Mouse (Mus musculus) neural tube, embryonic 14.5 days (tissue): ENCODE measurements around the gene H3f3a. TPM values are rescaled to one million over a fixed set of nuclear protein-coding genes. Genes with fewer than 3 reads are reported as not detected.

Source experiments
- ATAC-seq: fragments of 200-750 bp; cut with Nextera tagmentation; 2 replicates; pipeline ENCODE4 v1.8.0; 2017; ENCODE audit warnings: low read depth, mild to moderate bottlenecking, moderate TSS enrichment, moderate library complexity
- H3K27ac ChIP-seq: fragments of 300-500 bp; sonication (generic); 2 replicates; pipeline ENCODE4 v1.5.1; 2014; ENCODE audit warnings: low read depth, mild to moderate bottlenecking, control low read depth, low read length, moderate library complexity, mixed read lengths
- H3K27me3 ChIP-seq: fragments of 300-500 bp; sonication (generic); 2 replicates; pipeline ENCODE4 v1.6.1; 2014; ENCODE audit warnings: low read length; ENCODE audit not compliant: control insufficient read depth, insufficient read depth
- H3K36me3 ChIP-seq: fragments of 300-500 bp; sonication (generic); 2 replicates; pipeline ENCODE4 v1.6.1; 2014; ENCODE audit warnings: low read length, mixed read lengths; ENCODE audit not compliant: control insufficient read depth, insufficient read depth
- H3K4me1 ChIP-seq: fragments of 300-500 bp; sonication (generic); 2 replicates; pipeline ENCODE4 v1.6.1; 2014; ENCODE audit warnings: low read length; ENCODE audit not compliant: control insufficient read depth, insufficient read depth
- H3K4me2 ChIP-seq: fragments of 300-500 bp; sonication (generic); 2 replicates; pipeline ENCODE4 v1.6.1; 2014; ENCODE audit warnings: mild to moderate bottlenecking, low read depth, low read length, control low read depth
- H3K4me3 ChIP-seq: fragments of 300-500 bp; sonication (generic); 2 replicates; pipeline ENCODE4 v1.5.1; 2014; ENCODE audit warnings: low read depth, low read length, control low read depth, mixed read lengths
- H3K9ac ChIP-seq: fragments of 300-500 bp; sonication (generic); replicated peaks from 2 replicates; pipeline ENCODE4 v1.6.1; 2014; ENCODE audit warnings: low read depth, mild to moderate bottlenecking, control low read depth, low read length, mixed read lengths
- H3K9me3 ChIP-seq: fragments of 300-500 bp; sonication (generic); 2 replicates; pipeline ENCODE4 v1.6.1; 2016; ENCODE audit warnings: low read length; ENCODE audit not compliant: control insufficient read depth
- WGBS: fragments of 180-500 bp; shearing (Covaris S2); extraction: QIAGEN DNeasy Blood & Tissue Kit; methylation state at CpG from one replicate; pipeline ENCODE4 v1.1.7; 2014; 5-methylcytosine and 5-hydroxymethylcytosine counted together
- polyA plus RNA-seq: library from polyadenylated mRNA; unstranded; fragments of >200 nt; fragmentation: Nextera tagmentation; extraction: Ambion mirVana; gene quantifications from 2 replicates; pipeline ENCODE4 v1.2.1, GENCODE M21; 2014

H3f3a gene
- polyA plus RNA-seq, 1 experiment from 2014 or later = 3,430 TPM

- Histone ChIP-seq H3K27me3 (no peaks in the 10 kb centered on the region), H3K4me3 (peak overlapping the region; percentile 35), H3K27ac (no peak overlapping the region), H3K9me3 (no peaks in the 10 kb centered on the region), H3K4me1 (peaks cover 5% of the 10 kb centered on the region; the same call in 1 of the 2 replicates), H3K9ac (peak overlapping the region; percentile 47; the same call in 1 of the 2 replicates), H3K36me3 (no peaks in the 10 kb centered on the region), H3K4me2 (peak overlapping the region; percentile 80)
- ATAC-seq = 0 out of 2 replicates have a peak, but pooled peaks have one; percentile 25
- WGBS = 3% methylated on average over 14 of the region's 14 CpGs
Measured at GRCm38 (mm10) chr1:180763307-180763706, 50.4 kb downstream of the H3f3a start.

- Histone ChIP-seq H3K9me3 (no peaks in the 10 kb centered on the region), H3K27me3 (no peaks in the 10 kb centered on the region), H3K36me3 (no peaks in the 10 kb centered on the region), H3K27ac (no peak overlapping the region), H3K4me2 (no peak overlapping the region), H3K4me1 (peaks cover 5% of the 10 kb centered on the region; the same call in 1 of the 2 replicates), H3K4me3 (no peak overlapping the region), H3K9ac (no peak overlapping the region)
- no peak for ATAC-seq
- 82% methylated on average over 8 of the region's 8 CpGs for WGBS
Measured at GRCm38 (mm10) chr1:180762679-180763078, 51.1 kb downstream of the H3f3a start.

- ATAC-seq = no peak
- Histone ChIP-seq H3K27ac (no peak overlapping the region), H3K4me3 (no peak overlapping the region), H3K9me3 (no peaks in the 10 kb centered on the region), H3K4me2 (no peak overlapping the region), H3K36me3 (no peaks in the 10 kb centered on the region), H3K4me1 (peaks cover 5% of the 10 kb centered on the region; the same call in 1 of the 2 replicates), H3K27me3 (no peaks in the 10 kb centered on the region), H3K9ac (no peak overlapping the region)
- WGBS = 86% methylated on average over 11 of the region's 11 CpGs
Measured at GRCm38 (mm10) chr1:180762180-180762579, 51.6 kb downstream of the H3f3a start.

GRCm38 (mm10) chr1:180757956-180758520 lies 55.7 kb downstream of the H3f3a start:
- Histone ChIP-seq H3K36me3 (peaks cover 6% of the 10 kb centered on the region), H3K27ac (no peak overlapping the region), H3K27me3 (no peaks in the 10 kb centered on the region), H3K9ac (no peak overlapping the region), H3K4me1 (no peaks in the 10 kb centered on the region; the same call in 1 of the 2 replicates), H3K9me3 (no peaks in the 10 kb centered on the region), H3K4me3 (no peak overlapping the region), H3K4me2 (no peak overlapping the region)
- 92% methylated on average over 7 of the region's 7 CpGs for WGBS
- ATAC-seq = no peak

GRCm38 (mm10) chr1:180757252-180757955 lies 56.3 kb downstream of the H3f3a start:
- WGBS = 91% methylated on average over 3 of the region's 3 CpGs
- Histone ChIP-seq H3K27ac (no peak overlapping the region), H3K9ac (no peak overlapping the region), H3K4me1 (no peaks in the 10 kb centered on the region), H3K4me3 (no peak overlapping the region), H3K4me2 (no peak overlapping the region), H3K36me3 (peaks cover 8% of the 10 kb centered on the region), H3K27me3 (no peaks in the 10 kb centered on the region), H3K9me3 (no peaks in the 10 kb centered on the region)
- no peak for ATAC-seq

- H3K9ac ChIP-seq = no peak overlapping the region
- no peaks in the 10 kb centered on the region for H3K27me3 ChIP-seq
- H3K9me3 ChIP-seq = no peaks in the 10 kb centered on the region
- no peak overlapping the region for H3K4me3 ChIP-seq
- 90% methylated on average over 2 of the region's 2 CpGs for WGBS
- H3K27ac ChIP-seq = no peak overlapping the region
- no peak for ATAC-seq
- peaks cover 12% of the 10 kb centered on the region for H3K36me3 ChIP-seq
- H3K4me1 ChIP-seq = no peaks in the 10 kb centered on the region
- H3K4me2 ChIP-seq = no peak overlapping the region
Measured at GRCm38 (mm10) chr1:180756711-180757110, 57.0 kb downstream of the H3f3a start.

- Histone ChIP-seq H3K4me2 (no peak overlapping the region), H3K27me3 (no peaks in the 10 kb centered on the region)
- 86% methylated on average over 8 of the region's 8 CpGs for WGBS
Measured at GRCm38 (mm10) chr1:180754376-180754775, 59.4 kb downstream of the H3f3a start.

GRCm38 (mm10) chr1:180752115-180752514 lies 61.6 kb downstream of the H3f3a start:
- WGBS = 96% methylated on average over 11 of the region's 11 CpGs
- H3K36me3 ChIP-seq = peaks cover 25% of the 10 kb centered on the region
- H3K9ac ChIP-seq = no peak overlapping the region
- H3K4me3 ChIP-seq = no peak overlapping the region
- H3K27ac ChIP-seq = no peak overlapping the region
- no peak for ATAC-seq
- H3K4me2 ChIP-seq = no peak overlapping the region
- H3K9me3 ChIP-seq = no peaks in the 10 kb centered on the region
- no peaks in the 10 kb centered on the region for H3K27me3 ChIP-seq
- H3K4me1 ChIP-seq = no peaks in the 10 kb centered on the region

More at GRCm38 (mm10) chr1:180754376-180754775, 59.4 kb downstream of the H3f3a start:
- H3K9me3 ChIP-seq = no peaks in the 10 kb centered on the region
- no peaks in the 10 kb centered on the region for H3K4me1 ChIP-seq
- H3K36me3 ChIP-seq = peaks cover 12% of the 10 kb centered on the region
- H3K27ac ChIP-seq = no peak overlapping the region
- no peak overlapping the region for H3K9ac ChIP-seq
- no peak overlapping the region for H3K4me3 ChIP-seq
- no peak for ATAC-seq
